Mouse (Mus musculus) forebrain, embryonic 10.5 days (tissue): ENCODE measurements around the gene Scand1. TPM values are rescaled to one million over a fixed set of nuclear protein-coding genes. Genes with fewer than 3 reads are reported as not detected.

Experiments used
- DNase-seq: peaks from one replicate; pipeline ENCODE4 v3.0.0-alpha.2; 2017; ENCODE audit warnings: low spot score; ENCODE audit errors: extremely low spot score
- H3K27ac ChIP-seq: fragments of 300-500 bp; sonication (generic); 2 replicates; pipeline ENCODE4 v1.5.1; 2016; ENCODE audit warnings: mild to moderate bottlenecking
- H3K27me3 ChIP-seq: fragments of 300-500 bp; sonication (generic); 2 replicates; pipeline ENCODE4 v1.6.1; 2016; ENCODE audit warnings: mild to moderate bottlenecking; ENCODE audit not compliant: poor library complexity, severe bottlenecking
- H3K36me3 ChIP-seq: fragments of 300-500 bp; sonication (generic); replicated peaks from 2 replicates; pipeline ENCODE4 v1.6.1; 2016; ENCODE audit warnings: mild to moderate bottlenecking, moderate library complexity
- H3K4me1 ChIP-seq: fragments of 300-500 bp; sonication (generic); 2 replicates; pipeline ENCODE4 v1.6.1; 2016
- H3K4me3 ChIP-seq: fragments of 300-500 bp; sonication (generic); 2 replicates; pipeline ENCODE4 v1.5.1; 2016; ENCODE audit warnings: mild to moderate bottlenecking, moderate library complexity
- H3K9me3 ChIP-seq: fragments of 300-500 bp; sonication (generic); 2 replicates; pipeline ENCODE4 v1.6.1; 2016; ENCODE audit warnings: mild to moderate bottlenecking, moderate library complexity
- WGBS: fragments of 180-500 bp; shearing (Covaris S2); methylation state at CpG from one replicate; pipeline ENCODE4 v1.1.7; 2016; 5-methylcytosine and 5-hydroxymethylcytosine counted together
- polyA plus RNA-seq: library from polyadenylated mRNA; unstranded; fragments of >200 nt; fragmentation: Nextera tagmentation; extraction: Ambion mirVana; gene quantifications from 2 replicates; pipeline ENCODE4 v1.2.1, GENCODE M21; 2016

Scand1 gene
- 49.0 and 52.1 TPM in 2 replicates for polyA plus RNA-seq

DNA sequence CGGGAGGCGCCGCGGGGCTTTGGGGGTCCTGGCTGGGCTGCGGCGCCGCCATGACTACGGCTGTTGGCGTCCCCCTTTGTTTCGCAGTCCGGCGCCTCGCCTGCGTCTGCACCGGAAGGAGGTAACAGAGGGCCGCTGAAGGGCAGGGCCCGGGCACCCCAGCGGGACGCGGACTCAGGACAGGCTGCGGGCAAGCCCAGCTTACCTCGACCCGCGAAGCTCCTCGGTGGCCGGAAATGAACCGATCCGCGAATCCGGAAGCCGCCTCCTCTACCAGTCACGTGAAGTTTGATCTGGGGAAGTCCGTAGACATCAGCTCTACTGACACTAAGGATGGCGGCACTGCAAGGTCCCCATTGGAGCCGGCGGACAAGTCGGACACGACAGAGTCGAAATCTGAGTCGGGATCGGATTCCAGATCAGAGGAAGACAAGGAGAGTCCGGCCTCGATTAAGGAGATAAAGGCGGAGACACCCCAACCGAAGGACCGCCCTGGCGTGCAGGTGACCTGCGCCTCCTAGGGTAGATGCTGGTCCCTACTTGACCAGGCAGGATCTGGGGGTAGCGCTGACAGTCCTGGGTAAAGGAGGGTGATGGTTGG lies at the start of gene Scand1, which contains the start of gene Cnbd2:
Gene Scand1, minus strand, starts transcription at position 408 of the 601 bp plus-strand sequence.
Gene Cnbd2, plus strand, starts transcription at position 3 of the 601 bp plus-strand sequence.
- DNase-seq = peak; percentile 90
- Histone ChIP-seq H3K27ac (peak within 1 kb of the TSS; percentile 97), H3K27me3 (no peaks in the 10 kb centered on the region), H3K36me3 (peaks cover 48% of the 10 kb centered on the region), H3K4me1 (peaks cover 25% of the 10 kb centered on the region), H3K4me3 (peak within 1 kb of the TSS; percentile 86), H3K9me3 (no peaks in the 10 kb centered on the region)
- WGBS = under 1% methylated on average over 49 of the region's 49 CpGs

DNA sequence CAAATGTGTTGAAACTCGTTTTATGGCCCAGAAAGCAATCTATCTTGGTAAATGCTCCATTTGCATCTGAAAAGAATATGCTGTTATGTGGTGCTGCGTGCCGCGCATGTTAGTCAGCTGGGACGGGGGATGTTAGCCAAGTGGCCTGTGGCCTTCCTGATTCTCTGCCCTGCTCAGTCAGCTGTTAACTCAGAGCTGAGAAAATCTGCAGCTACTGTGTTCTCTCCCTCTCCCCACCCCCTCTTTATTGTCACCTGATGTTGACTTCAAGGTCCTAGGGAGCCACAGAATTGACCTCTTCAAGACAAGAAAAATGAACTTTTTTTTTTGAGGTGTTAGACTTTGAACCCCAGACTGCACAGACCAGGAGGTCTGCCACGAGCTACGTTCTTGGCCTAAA lies 43.5 kb upstream of the Scand1 start:
- H3K4me3 ChIP-seq = no peak overlapping the region
- no peaks in the 10 kb centered on the region for H3K27me3 ChIP-seq
- H3K9me3 ChIP-seq = no peaks in the 10 kb centered on the region
- no peak for DNase-seq
- no peaks in the 10 kb centered on the region for H3K4me1 ChIP-seq
- H3K36me3 ChIP-seq = no peaks in the 10 kb centered on the region
- H3K27ac ChIP-seq = no peak overlapping the region
- 79% methylated on average over 7 of the region's 7 CpGs for WGBS

DNA sequence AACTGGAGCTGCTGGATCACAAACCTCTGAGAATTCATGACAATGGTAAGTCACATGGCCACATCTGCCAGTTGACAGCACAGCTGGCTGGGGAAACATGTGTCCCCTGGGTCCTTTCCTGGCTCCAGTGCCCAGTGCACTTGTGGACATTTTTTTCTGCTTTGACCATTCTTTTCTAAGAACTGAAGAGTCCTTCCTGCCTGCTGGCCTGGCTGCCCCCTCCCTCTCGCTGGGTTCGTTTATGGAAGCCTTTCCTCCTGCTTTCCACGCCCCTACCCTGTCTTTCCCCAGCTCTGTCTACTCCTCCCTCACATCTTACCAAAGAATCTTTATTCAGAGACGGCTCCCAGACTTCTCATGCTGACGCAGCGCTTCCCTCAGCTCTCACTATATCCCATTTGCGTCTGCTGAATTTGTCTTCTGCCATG lies 40.8 kb upstream of the Scand1 start:
- H3K36me3 ChIP-seq = no peaks in the 10 kb centered on the region
- H3K4me3 ChIP-seq = no peak overlapping the region
- H3K4me1 ChIP-seq = no peaks in the 10 kb centered on the region
- WGBS = 60% methylated on average over 7 of the region's 7 CpGs
- H3K27me3 ChIP-seq = no peaks in the 10 kb centered on the region
- no peaks in the 10 kb centered on the region for H3K9me3 ChIP-seq
- no peak overlapping the region for H3K27ac ChIP-seq
- DNase-seq = no peak

DNA sequence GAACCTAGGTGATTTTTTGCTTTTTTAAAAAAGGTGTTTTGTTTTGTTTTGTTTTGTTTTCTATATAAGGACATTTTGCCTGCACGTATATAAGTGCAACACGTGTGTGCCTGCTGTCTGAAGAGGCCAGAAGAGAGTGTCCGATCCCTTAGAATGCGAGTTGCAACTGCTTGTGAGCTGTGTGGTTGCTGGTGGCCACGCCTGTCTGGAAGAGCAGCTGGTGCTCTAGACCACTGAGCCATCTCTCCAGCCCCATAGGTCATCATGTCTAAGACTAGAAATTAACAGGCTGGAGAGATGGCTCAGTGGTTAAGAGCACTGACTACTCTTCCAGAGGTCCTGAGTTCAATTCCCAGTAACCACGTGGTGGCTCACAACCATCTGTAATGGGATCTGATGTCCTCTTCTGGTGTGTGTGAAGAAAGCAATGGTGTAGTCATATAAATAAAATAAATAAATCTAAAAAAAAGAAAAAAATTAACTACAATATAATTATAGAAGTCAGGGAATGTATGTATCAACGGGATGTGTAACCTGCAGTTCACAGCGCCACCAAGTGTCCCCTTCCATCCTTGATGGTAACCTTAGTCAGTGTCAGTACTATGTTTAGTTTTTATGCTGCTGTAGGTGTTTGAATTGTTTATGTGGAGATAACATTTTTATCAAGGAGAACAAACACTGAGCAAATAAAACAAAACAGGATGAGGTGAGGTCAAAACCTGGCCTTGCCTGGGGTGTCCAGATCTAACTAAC lies 40.1 kb upstream of the Scand1 start:
- no peak for DNase-seq
- H3K27me3 ChIP-seq = no peaks in the 10 kb centered on the region
- H3K9me3 ChIP-seq = no peaks in the 10 kb centered on the region
- 79% methylated on average over 8 of the region's 8 CpGs for WGBS
- no peaks in the 10 kb centered on the region for H3K4me1 ChIP-seq
- H3K27ac ChIP-seq = no peak overlapping the region
- H3K36me3 ChIP-seq = no peaks in the 10 kb centered on the region
- no peak overlapping the region for H3K4me3 ChIP-seq

DNA sequence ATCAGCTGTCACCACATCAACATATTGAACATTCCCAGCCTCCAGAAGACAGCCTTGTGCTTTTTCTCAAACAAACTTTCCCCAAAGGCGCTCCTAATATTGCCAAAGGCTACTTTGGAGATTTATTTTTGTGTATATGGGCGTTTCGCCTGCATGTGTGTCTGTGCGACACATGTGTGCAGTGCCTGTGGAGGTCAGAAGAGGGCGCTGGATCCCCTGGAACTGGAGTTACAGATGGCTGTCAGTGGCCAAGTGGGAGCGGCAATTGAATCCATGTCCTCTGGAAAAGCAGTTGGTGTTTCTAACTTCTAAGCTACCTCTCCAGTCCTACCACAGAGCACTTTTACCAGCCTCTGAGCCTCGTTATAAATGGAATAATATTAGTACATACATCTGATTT lies 38.7 kb upstream of the Scand1 start:
- WGBS = 79% methylated on average over 7 of the region's 7 CpGs
- Histone ChIP-seq H3K27me3 (no peaks in the 10 kb centered on the region), H3K27ac (no peak overlapping the region), H3K36me3 (no peaks in the 10 kb centered on the region), H3K4me1 (no peaks in the 10 kb centered on the region), H3K4me3 (no peak overlapping the region), H3K9me3 (no peaks in the 10 kb centered on the region)
- DNase-seq = no peak

DNA sequence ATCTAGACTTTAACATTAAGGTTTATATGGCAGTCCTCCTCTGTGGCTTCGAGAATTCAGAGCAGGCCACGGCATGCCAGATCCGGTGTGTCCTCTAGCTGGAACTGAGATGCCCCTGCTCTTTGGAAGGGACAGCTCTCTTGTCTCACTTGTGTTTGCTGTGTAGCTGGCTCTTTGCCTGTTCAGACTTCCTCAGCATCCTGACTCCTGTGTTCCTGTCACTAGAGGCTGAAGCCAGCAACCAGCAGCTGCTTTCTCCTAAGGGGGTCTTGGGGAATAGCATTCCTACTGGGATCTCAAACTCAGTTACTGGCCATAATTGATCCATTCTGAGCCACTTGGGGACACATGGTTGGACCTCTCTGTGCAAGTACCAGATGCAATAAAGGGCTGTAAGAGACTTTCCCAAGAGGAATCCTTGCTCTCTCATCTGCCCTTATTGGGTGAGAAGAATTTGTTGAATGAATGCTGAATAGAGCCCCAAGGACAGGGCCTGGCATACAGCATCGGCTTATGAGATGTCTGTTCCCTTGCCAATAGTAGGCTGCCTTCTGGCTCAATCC lies 36.9 kb upstream of the Scand1 start:
- Histone ChIP-seq H3K4me3 (no peak overlapping the region), H3K9me3 (no peaks in the 10 kb centered on the region), H3K27me3 (no peaks in the 10 kb centered on the region), H3K27ac (no peak overlapping the region), H3K36me3 (no peaks in the 10 kb centered on the region), H3K4me1 (peaks cover 8% of the 10 kb centered on the region)
- WGBS = 92% methylated on average over 4 of the region's 4 CpGs
- DNase-seq = no peak

DNA sequence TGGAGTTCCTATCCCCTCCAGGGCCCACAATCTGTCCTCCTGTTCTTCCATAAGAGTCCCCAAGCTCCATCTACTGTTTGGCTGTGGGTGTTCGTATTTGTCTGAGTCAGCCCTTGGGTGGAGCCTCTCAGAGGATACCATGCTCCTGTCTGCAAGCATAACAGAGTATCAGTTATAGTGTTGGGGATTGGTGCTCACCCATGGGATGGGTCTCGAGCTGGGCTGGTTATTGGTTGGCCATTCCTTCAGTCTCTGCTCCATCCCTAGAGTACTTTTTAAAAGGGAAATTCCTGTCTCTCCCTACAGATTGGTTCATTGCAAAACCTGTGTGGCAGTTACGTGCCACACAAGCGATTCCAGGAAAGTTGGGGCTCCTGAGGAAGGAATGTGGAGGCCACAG lies 36.3 kb upstream of the Scand1 start:
- peaks cover 8% of the 10 kb centered on the region for H3K4me1 ChIP-seq
- no peaks in the 10 kb centered on the region for H3K36me3 ChIP-seq
- 86% methylated on average over 4 of the region's 4 CpGs for WGBS
- no peak overlapping the region for H3K27ac ChIP-seq
- DNase-seq = no peak
- H3K9me3 ChIP-seq = no peaks in the 10 kb centered on the region
- no peaks in the 10 kb centered on the region for H3K27me3 ChIP-seq
- H3K4me3 ChIP-seq = no peak overlapping the region

DNA sequence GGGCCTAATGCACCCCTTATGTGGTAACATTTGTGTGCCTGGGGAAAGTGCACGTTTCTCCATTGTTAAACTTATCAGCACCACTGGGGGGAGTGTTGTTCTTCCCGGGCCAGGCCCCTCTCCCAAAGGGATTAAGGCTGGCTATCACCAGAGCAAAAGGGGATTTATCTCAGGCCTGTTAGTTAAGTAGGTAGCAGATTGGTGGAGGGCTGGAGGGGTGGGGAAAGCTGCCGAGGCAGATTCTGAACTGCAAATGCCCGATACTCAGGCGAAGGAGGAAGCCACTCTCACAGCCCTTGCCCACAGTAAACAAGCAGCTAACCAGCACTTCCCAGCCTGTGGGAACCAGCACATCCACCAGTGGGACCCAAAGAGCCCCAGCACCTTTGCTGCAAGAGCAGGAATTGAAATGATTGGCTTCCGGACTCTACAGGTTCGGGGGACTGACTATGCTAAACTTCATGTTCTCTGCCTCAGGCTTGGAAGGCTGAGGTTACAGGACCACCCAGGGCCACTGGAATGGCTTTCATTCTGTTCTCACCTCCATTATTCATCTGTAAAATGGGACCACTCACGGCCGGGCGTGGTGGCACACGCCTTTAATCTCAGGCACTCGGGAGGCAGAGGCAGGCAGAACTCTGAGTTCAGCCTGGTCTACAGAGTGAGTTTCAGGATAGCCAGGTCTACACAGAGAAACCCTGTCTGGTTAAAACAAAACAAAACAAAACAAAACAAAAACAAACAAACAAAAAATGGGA lies 32.5 kb upstream of the Scand1 start:
- Histone ChIP-seq H3K27me3 (no peaks in the 10 kb centered on the region), H3K27ac (peak overlapping the region; percentile 41; the same call in 1 of the 2 replicates), H3K36me3 (no peaks in the 10 kb centered on the region), H3K4me3 (no peak overlapping the region), H3K9me3 (no peaks in the 10 kb centered on the region), H3K4me1 (peaks cover 8% of the 10 kb centered on the region)
- 55% methylated on average over 12 of the region's 12 CpGs for WGBS
- no peak for DNase-seq

DNA sequence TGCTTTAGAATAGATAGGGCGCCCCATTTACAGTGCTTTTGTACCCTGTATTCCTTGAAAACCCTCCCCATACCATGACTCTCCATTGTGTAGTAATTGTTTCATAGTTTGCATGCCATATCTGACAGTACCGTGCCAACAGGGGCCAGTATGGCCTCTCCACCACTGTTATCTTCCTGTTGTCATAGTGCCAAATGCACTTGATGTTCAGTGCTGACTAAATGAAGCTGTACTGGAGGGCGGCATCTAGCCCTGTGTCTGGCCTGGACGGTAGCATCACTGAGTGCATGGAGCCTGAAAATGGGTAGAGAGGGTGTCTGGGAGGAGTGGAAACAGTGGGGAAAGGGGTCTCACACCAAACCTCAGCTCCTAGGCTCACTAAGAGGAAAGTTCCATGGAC lies 27.6 kb upstream of the Scand1 start:
- H3K27ac ChIP-seq = no peak overlapping the region
- H3K4me3 ChIP-seq = no peak overlapping the region
- H3K4me1 ChIP-seq = peaks cover 6% of the 10 kb centered on the region
- no peaks in the 10 kb centered on the region for H3K9me3 ChIP-seq
- H3K27me3 ChIP-seq = no peaks in the 10 kb centered on the region
- H3K36me3 ChIP-seq = no peaks in the 10 kb centered on the region
- 91% methylated on average over 4 of the region's 4 CpGs for WGBS
- DNase-seq = no peak

DNA sequence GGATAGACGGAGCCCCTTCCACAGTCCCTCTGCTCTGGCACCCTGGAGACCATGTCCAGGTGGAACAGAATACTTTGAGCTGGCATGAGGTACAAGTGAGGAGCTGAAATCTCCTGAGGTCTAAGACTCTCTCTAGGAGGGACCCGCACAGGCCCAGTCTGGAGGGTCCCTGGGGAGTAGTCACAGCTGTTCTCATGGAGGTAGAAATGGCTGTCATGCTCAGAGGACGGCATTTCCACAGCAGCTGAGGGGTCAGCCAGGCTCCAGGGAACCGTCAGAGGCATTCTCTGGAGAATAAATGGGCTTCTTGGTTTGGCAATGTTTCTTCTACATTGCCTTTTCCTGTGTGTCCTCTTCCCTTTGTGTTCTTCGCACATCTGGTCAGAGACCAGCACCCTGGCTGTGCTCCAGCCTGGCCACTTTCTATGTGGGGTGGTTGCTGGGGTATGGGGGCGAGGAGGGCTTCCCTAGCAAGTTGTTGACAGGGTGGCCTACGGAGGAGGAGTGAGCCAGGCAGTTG lies 19.0 kb upstream of the Scand1 start:
- Histone ChIP-seq H3K4me3 (no peak overlapping the region), H3K4me1 (no peaks in the 10 kb centered on the region), H3K36me3 (no peaks in the 10 kb centered on the region), H3K27me3 (no peaks in the 10 kb centered on the region), H3K9me3 (no peaks in the 10 kb centered on the region), H3K27ac (no peak overlapping the region)
- 85% methylated on average over 7 of the region's 7 CpGs for WGBS
- DNase-seq = no peak

DNA sequence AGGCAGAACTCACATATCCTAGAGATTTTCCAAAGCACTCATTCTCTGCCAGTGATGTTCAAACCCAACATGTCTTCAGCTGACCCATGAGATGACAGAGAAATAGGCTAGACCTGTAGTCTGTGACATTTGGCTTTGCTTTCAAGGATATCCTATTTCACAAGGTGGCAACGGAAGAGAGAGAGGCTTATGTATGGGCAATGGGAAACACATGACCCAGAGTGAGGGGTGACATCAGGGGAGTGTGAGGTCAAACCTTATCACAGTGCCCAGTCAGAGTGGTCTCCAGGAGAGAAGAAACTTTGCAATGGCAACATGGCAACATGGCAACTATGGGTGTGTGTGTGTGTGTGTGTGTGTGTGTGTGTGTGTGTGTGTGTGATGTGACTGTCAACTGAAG lies 18.2 kb upstream of the Scand1 start:
- no peaks in the 10 kb centered on the region for H3K27me3 ChIP-seq
- no peak overlapping the region for H3K27ac ChIP-seq
- no peaks in the 10 kb centered on the region for H3K4me1 ChIP-seq
- H3K36me3 ChIP-seq = no peaks in the 10 kb centered on the region
- no peak overlapping the region for H3K4me3 ChIP-seq
- 61% methylated on average over 1 of the region's 1 CpGs for WGBS
- no peak for DNase-seq
- H3K9me3 ChIP-seq = no peaks in the 10 kb centered on the region

DNA sequence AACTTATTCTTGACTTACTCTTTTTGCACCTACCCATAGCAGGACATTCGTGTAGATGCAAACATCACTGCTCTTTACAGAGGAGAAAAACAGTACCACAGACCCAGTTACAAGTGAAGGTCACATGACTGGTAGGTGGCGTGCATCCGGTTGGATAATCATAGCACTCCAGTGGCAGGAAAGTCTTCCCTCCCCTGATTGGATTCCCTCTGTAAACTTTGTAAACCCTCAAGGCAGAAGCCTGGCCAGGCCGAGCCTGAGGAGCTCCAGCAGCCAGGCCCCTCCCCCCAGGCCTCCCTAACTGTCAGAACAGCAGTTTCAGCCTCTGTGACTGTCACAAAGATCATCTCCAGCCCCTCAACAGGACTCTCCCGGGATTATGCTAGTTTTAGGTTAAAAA lies 12.2 kb upstream of the Scand1 start:
- Histone ChIP-seq H3K27me3 (no peaks in the 10 kb centered on the region), H3K36me3 (peaks cover 6% of the 10 kb centered on the region; the same call in 1 of the 2 replicates), H3K4me1 (peaks cover 8% of the 10 kb centered on the region; the same call in 1 of the 2 replicates), H3K4me3 (no peak overlapping the region), H3K9me3 (no peaks in the 10 kb centered on the region; the same call in 1 of the 2 replicates), H3K27ac (no peak overlapping the region)
- DNase-seq = no peak
- 48% methylated on average over 5 of the region's 5 CpGs for WGBS
